9 mouse cellular contexts compared by ENCODE assay signal in genomic region chr9:28404616-28405015, GRCm38 (mm10).
DNase-seq lines count a peak whose midpoint lies in the region; ATAC-seq lines count a peak whose summit lies in the region.
"Had no signal": no experiment of that assay in that cellular context is flagged by ENCODE, and none has a peak within 500 bp of the region (broad histone marks: within the 10 kb centered on the region; RNA-seq: fewer than 3 reads in every experiment).

No protein-coding gene starts in this region.

- no peaks in the 10 kb centered on the region for H3K36me3 ChIP-seq in limb, embryonic 10.5 days

- H3K4me1 ChIP-seq in limb, embryonic 10.5 days, result peaks cover 21% of the 10 kb centered on the region

- no peaks in the 10 kb centered on the region for H3K9me3 ChIP-seq in limb, embryonic 10.5 days (replicated peaks)

- H3K27ac ChIP-seq in limb, embryonic 10.5 days, result no peak overlapping the region

- H3K27me3 ChIP-seq in limb, embryonic 10.5 days (ENCODE audit: low read depth, poor library complexity, severe bottlenecking), result peaks cover 60% of the 10 kb centered on the region

- peak; percentile 61 for DNase-seq in cerebellum, adult 11-12 months
- DNase-seq in cerebellum, postnatal 4 days (ENCODE audit: low spot score in 2 of 2), result no peak
- peak; percentile 15 for DNase-seq in right cerebral cortex, postnatal 25 days
- DNase-seq in right cerebral cortex, postnatal 10 days (ENCODE audit: low spot score in 2 of 2), result no peak
- DNase-seq in limb, embryonic 10.5 days (ENCODE audit: low spot score), result no peak
- DNase-seq in thymus, postnatal 4 days, result no peak
- DNase-seq in kidney, adult 18-20 months, result no peak
- DNase-seq: kidney, adult 9 months had no signal

- 65% methylated on average over 8 of the region's 8 CpGs for whole genome bisulfite sequencing in limb, embryonic 10.5 days

- peak overlapping the region; percentile 63 for H3K4me3 ChIP-seq in limb, embryonic 10.5 days

- no peak for ATAC-seq in erythroblast, adult 5-6 weeks (replicated peaks; ENCODE audit: low FRiP score, poor library complexity, severe bottlenecking)

Comparison
In these comparisons a context has a peak if more than half of its experiments do, and no peak if none do; other contexts are left out.
1. DNase-seq: peak in cerebellum, adult 11-12 months (single experiment) and right cerebral cortex, postnatal 25 days (single experiment); none in cerebellum, postnatal 4 days (0 of 2), right cerebral cortex, postnatal 10 days (0 of 2), limb, embryonic 10.5 days (single experiment), thymus, postnatal 4 days (single experiment) and kidney, adult 18-20 months (single experiment).